Mouse (Mus musculus) large intestine, adult 2 months (tissue): Measurements from ENCODE around the gene Ep400. TPM values are rescaled to one million over a fixed set of nuclear protein-coding genes. Genes with fewer than 3 reads are reported as not detected.

Experiments used
- polyA plus RNA-seq: library from polyadenylated mRNA; depleted of rRNA; stranded (reverse); fragments of >200 nt; gene quantifications from 2 replicates; pipeline ENCODE4 v1.2.3, GENCODE M21; 2012; rRNA removed

Gene Ep400
- polyA plus RNA-seq, 1 experiment, result 33.9 TPM

Other genes starting within 250 kb of the Ep400 start
- gene Galnt9, start 226.4 kb downstream of the Ep400 start, polyA plus RNA-seq, result 0.26 and 0.27 TPM in 2 replicates
- 58.3 and 61.3 TPM in 2 replicates for gene Noc4l, start 117.3 kb downstream of the Ep400 start, polyA plus RNA-seq
- gene Ddx51, start 117.3 kb downstream of the Ep400 start, polyA plus RNA-seq, result 10.4 and 10.7 TPM in 2 replicates
- 36.8 and 37.9 TPM in 2 replicates for gene Pus1, start 9.9 kb upstream of the Ep400 start, polyA plus RNA-seq
- 16.6 and 21.0 TPM in 2 replicates for gene Ulk1, start 39.4 kb upstream of the Ep400 start, polyA plus RNA-seq
- gene Hscb, start 69.1 kb upstream of the Ep400 start, polyA plus RNA-seq, result 13.1 and 14.8 TPM in 2 replicates
- gene Chek2, start 69.3 kb upstream of the Ep400 start, polyA plus RNA-seq, result 8.2 and 13.4 TPM in 2 replicates
- gene Ttc28, start 109.1 kb upstream of the Ep400 start, polyA plus RNA-seq, result 1.1 and 1.9 TPM in 2 replicates